Mouse (Mus musculus): ENCODE measurements around the gene AI481877. TPM values are rescaled to one million over a fixed set of nuclear protein-coding genes. Genes with fewer than 3 reads are reported as not detected.

Gene AI481877
- total and polyA plus RNA-seq, 2 experiments from 2014 or later = not detected

DNA sequence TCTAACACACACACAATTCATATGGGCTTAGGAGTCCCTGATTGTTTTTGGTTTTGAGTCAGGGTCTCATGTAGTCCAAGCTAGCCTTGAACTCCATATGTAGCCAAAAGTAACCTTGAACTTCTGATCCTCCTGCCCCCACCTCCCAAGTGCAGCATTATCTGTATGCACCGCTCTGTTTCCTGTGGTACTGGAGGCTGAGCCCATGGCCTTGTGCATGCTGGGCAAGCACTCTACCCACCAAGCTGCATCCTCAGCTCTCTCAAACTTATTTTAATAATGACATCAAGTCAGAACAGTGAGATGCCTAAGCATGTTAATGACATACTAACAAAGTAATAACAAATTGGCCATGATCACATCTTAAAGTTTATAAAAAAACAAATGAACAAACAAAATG is 87.7 kb downstream of the AI481877 start:
- ATAC-seq (ENCODE audit: insufficient read depth, low read depth) (no peak), DNase-seq (ENCODE audit: low spot score) (no peak)
- WGBS = 79% methylated on average over 1 of the region's 1 CpGs
- Histone ChIP-seq H3K4me2 (ENCODE audit: low read depth, low read length) (no peak overlapping the region), H3K4me3 (ENCODE audit: low read depth, low read length) (no peak overlapping the region), H3K9me3 (replicated peaks; ENCODE audit: control insufficient read depth, low read length) (no peaks in the 10 kb centered on the region), H3K9ac (replicated peaks; ENCODE audit: low read depth, low read length) (no peak overlapping the region), H3K36me3 (replicated peaks; ENCODE audit: control insufficient read depth, insufficient read depth, low read length) (no peaks in the 10 kb centered on the region), H3K4me1 (ENCODE audit: control insufficient read depth, insufficient read depth) (no peaks in the 10 kb centered on the region), H3K27me3 (ENCODE audit: control insufficient read depth, insufficient read depth, low read length) (no peaks in the 10 kb centered on the region), H3K27ac (ENCODE audit: low read depth) (no peak overlapping the region)
- TF ChIP-seq CTCF (IDR thresholded peaks at IDR 0.05; ENCODE audit: low read depth) = no peak
- no peak for TF ChIP-seq EP300 (IDR thresholded peaks at IDR 0.05; ENCODE audit: low read depth)

DNA sequence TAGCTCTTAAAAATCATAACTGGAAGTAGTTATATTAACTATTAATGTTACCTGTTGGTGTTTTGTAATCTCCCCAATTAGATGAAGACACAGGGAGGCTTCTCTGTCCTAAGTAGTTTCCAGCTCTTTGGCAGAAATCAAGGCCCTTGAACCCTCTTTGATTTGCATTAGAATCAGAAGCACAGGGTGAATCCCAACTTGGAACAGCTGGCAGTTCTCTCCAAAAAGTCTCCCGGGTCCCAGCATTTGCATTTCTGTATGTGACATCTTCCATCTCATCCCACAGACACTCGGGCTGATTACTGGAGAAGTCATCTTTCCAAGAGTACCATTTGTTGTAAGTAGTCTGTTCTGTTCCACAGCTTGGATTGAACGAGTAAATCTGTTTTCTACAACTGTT is 91.6 kb downstream of the AI481877 start:
- Histone ChIP-seq H3K9ac (replicated peaks; ENCODE audit: low read depth, low read length) (no peak overlapping the region), H3K27ac (ENCODE audit: low read depth) (no peak overlapping the region), H3K4me3 (ENCODE audit: low read depth, low read length) (no peak overlapping the region), H3K9me3 (replicated peaks; ENCODE audit: control insufficient read depth, low read length) (no peaks in the 10 kb centered on the region), H3K4me1 (ENCODE audit: control insufficient read depth, insufficient read depth) (no peaks in the 10 kb centered on the region), H3K27me3 (ENCODE audit: control insufficient read depth, insufficient read depth, low read length) (no peaks in the 10 kb centered on the region), H3K36me3 (replicated peaks; ENCODE audit: control insufficient read depth, insufficient read depth, low read length) (no peaks in the 10 kb centered on the region), H3K4me2 (ENCODE audit: low read depth, low read length) (no peak overlapping the region)
- no peak for TF ChIP-seq EP300 (IDR thresholded peaks at IDR 0.05; ENCODE audit: low read depth)
- no peak for TF ChIP-seq CTCF (IDR thresholded peaks at IDR 0.05; ENCODE audit: low read depth)
- WGBS = 49% methylated on average over 3 of the region's 3 CpGs
- ATAC-seq (ENCODE audit: insufficient read depth, low read depth) (no peak), DNase-seq (ENCODE audit: low spot score) (no peak)

DNA sequence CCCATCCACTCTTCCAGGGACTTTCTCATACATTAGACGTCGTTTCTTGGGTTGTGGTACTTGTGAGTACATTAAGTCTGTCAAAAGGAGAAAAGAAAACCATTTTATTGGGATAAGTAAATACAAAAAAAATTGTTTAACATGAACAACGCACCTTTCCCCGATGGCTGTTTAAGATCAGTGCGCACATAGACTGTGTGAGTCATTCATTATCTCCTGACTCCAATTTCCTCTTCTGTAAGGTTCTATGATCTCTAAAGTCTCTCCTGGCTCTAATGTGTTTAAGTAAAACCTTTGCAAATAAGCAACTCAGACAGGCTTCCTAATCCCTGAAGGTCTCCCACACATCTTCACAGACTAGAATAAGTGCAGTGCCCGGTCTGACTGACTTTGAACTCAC is 94.9 kb downstream of the AI481877 start:
- no peak overlapping the region for H3K27ac ChIP-seq (ENCODE audit: low read depth)
- H3K36me3 ChIP-seq (replicated peaks; ENCODE audit: control insufficient read depth, insufficient read depth, low read length) = 0 out of 2 replicates have a peak, but pooled peaks cover 6% of the 10 kb centered on the region
- H3K4me2 ChIP-seq (ENCODE audit: low read depth, low read length) = no peak overlapping the region
- no peak overlapping the region for H3K4me3 ChIP-seq (ENCODE audit: low read depth, low read length)
- H3K27me3 ChIP-seq (ENCODE audit: control insufficient read depth, insufficient read depth, low read length) = no peaks in the 10 kb centered on the region
- TF ChIP-seq EP300 (IDR thresholded peaks at IDR 0.05; ENCODE audit: low read depth) (no peak), CTCF (IDR thresholded peaks at IDR 0.05; ENCODE audit: low read depth) (no peak)
- no peak for ATAC-seq (ENCODE audit: insufficient read depth, low read depth)
- no peaks in the 10 kb centered on the region for H3K9me3 ChIP-seq (replicated peaks; ENCODE audit: control insufficient read depth, low read length)
- DNase-seq (ENCODE audit: low spot score) = no peak
- no peaks in the 10 kb centered on the region for H3K4me1 ChIP-seq (ENCODE audit: control insufficient read depth, insufficient read depth)
- WGBS = 89% methylated on average over 6 of the region's 6 CpGs
- H3K9ac ChIP-seq (replicated peaks; ENCODE audit: low read depth, low read length) = no peak overlapping the region

DNA sequence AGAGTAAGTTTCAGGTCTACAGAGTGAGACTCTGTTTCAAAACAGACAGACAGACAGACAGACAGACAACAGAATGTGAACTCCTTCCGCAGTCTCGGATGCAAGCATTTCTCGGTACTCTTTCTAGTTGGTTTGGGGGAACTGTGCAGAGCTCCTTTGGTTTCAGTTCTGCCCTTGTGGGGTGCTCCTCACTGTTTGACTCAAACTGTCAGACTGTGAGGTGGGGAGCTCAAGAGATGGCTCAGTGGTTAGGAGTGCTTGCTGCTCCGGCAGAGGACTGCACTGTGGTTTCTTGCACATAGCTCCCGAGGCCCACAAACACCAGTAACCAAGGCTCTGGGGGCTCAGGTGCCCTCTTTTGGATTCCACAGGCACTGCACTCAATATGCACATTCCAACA is 95.7 kb downstream of the AI481877 start:
- no peaks in the 10 kb centered on the region for H3K4me1 ChIP-seq (ENCODE audit: control insufficient read depth, insufficient read depth)
- ATAC-seq (ENCODE audit: insufficient read depth, low read depth) = no peak
- H3K4me3 ChIP-seq (ENCODE audit: low read depth, low read length) = no peak overlapping the region
- no peak for DNase-seq (ENCODE audit: low spot score)
- no peak overlapping the region for H3K4me2 ChIP-seq (ENCODE audit: low read depth, low read length)
- no peaks in the 10 kb centered on the region for H3K9me3 ChIP-seq (replicated peaks; ENCODE audit: control insufficient read depth, low read length)
- no peak overlapping the region for H3K27ac ChIP-seq (ENCODE audit: low read depth)
- 0 out of 2 replicates have a peak, but pooled peaks cover 6% of the 10 kb centered on the region for H3K36me3 ChIP-seq (replicated peaks; ENCODE audit: control insufficient read depth, insufficient read depth, low read length)
- H3K27me3 ChIP-seq (ENCODE audit: control insufficient read depth, insufficient read depth, low read length) = no peaks in the 10 kb centered on the region
- H3K9ac ChIP-seq (replicated peaks; ENCODE audit: low read depth, low read length) = no peak overlapping the region
- 90% methylated on average over 5 of the region's 5 CpGs for WGBS
- no peak for TF ChIP-seq EP300 (IDR thresholded peaks at IDR 0.05; ENCODE audit: low read depth)
- no peak for TF ChIP-seq CTCF (IDR thresholded peaks at IDR 0.05; ENCODE audit: low read depth)

DNA sequence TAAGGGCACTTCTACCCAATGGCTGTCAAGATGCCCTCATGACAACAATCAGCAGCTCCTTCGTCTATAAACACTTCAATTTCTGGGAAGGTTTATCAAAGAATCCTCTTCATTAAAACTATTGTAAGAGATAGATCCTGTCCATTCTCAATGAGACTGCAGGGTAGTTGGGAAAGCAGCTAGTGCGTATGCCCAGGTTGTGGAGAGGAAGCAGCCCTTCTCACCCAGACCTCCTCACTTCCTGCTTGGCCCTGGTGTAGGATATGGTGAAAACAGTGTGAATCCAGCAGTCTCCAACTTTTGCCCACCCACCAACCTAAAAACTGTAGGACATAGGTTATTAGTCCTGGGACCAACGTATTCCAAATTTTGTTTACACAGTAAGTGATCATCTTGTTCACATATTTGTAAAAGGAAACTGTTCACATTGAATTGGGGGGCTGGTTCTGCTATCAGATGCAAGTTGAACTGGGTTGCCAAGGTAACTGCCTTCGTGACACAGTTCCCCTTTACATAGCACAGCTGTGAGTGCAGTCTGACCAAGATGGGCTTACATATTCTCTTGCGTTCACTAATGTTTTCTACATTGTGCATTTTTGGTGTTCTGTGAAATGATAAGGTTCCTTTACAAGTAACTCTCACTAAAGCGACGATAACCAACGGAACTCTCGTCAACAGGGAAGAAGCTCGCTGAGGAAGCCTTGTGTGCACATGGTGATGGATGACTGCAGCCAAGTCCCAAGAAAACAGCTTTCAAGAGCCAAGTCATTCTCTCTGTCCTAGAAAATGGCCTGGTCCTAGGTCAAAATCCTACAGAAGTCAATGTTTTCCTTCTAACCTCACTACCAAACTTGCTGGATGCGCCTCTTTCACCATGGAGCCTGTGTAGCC is 98.1 kb downstream of the AI481877 start:
- Histone ChIP-seq H3K9ac (replicated peaks; ENCODE audit: low read depth, low read length) (no peak overlapping the region), H3K4me1 (ENCODE audit: control insufficient read depth, insufficient read depth) (no peaks in the 10 kb centered on the region), H3K36me3 (replicated peaks; ENCODE audit: control insufficient read depth, insufficient read depth, low read length) (0 out of 2 replicates have a peak, but pooled peaks cover 6% of the 10 kb centered on the region), H3K27ac (ENCODE audit: low read depth) (no peak overlapping the region), H3K9me3 (replicated peaks; ENCODE audit: control insufficient read depth, low read length) (no peaks in the 10 kb centered on the region), H3K27me3 (ENCODE audit: control insufficient read depth, insufficient read depth, low read length) (no peaks in the 10 kb centered on the region), H3K4me3 (ENCODE audit: low read depth, low read length) (no peak overlapping the region), H3K4me2 (ENCODE audit: low read depth, low read length) (no peak overlapping the region)
- ATAC-seq (ENCODE audit: insufficient read depth, low read depth) = no peak
- 80% methylated on average over 11 of the region's 11 CpGs for WGBS
- TF ChIP-seq EP300 (IDR thresholded peaks at IDR 0.05; ENCODE audit: low read depth) (no peak), CTCF (IDR thresholded peaks at IDR 0.05; ENCODE audit: low read depth) (no peak)
- DNase-seq (ENCODE audit: low spot score) = no peak
